Mouse (Mus musculus) mature B cell (primary cell): ENCODE data around the gene Mrpl42.
"Not testable (repeated sequence)": the region's sequence is repeated elsewhere in the genome, so short reads cannot be mapped to it uniquely, and the experiment has no call there.

Source experiments
- in situ Hi-C: fragments of 300-500 bp; cut with MboI; formaldehyde crosslinking; loops from 2 replicates; pipeline ENCODE4 v1.14.3; 2019

Mrpl42 gene

GRCm38 (mm10) chr10:95501463-95502081 is at the start of gene Mrpl42:
TSS of gene Mrpl42 (minus strand) at chr10:95501940.
- in situ Hi-C loops = no loop called here

DNA sequence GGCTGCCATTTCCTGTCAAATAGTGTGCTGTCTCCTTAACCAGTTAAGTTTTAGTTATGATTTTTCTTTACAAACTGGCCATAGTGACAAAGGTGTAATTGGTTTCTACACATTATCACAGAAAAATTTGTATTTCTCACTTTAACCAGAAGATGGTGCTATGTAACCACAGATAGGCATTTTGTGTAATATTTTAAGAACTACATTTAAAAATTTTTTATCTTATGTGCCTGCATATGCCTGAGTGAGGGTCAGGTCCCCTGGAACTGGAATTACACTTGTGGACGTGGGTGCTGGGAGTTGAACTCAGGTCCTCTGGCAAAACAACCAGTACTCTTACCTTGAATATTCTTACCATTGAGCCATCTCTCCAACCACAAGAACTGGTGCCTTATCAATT is 48.8 kb upstream of the Mrpl42 start:
- in situ Hi-C loops = loop anchor here (10.0 to 25.0 kb wide), 3 partner anchors 344 to 1787 kb away; no protein-coding TSS in a partner anchor

- in situ Hi-C loops = not testable (repeated sequence)
Measured at GRCm38 (mm10) chr10:95549080-95549479, 47.3 kb upstream of the Mrpl42 start.

DNA sequence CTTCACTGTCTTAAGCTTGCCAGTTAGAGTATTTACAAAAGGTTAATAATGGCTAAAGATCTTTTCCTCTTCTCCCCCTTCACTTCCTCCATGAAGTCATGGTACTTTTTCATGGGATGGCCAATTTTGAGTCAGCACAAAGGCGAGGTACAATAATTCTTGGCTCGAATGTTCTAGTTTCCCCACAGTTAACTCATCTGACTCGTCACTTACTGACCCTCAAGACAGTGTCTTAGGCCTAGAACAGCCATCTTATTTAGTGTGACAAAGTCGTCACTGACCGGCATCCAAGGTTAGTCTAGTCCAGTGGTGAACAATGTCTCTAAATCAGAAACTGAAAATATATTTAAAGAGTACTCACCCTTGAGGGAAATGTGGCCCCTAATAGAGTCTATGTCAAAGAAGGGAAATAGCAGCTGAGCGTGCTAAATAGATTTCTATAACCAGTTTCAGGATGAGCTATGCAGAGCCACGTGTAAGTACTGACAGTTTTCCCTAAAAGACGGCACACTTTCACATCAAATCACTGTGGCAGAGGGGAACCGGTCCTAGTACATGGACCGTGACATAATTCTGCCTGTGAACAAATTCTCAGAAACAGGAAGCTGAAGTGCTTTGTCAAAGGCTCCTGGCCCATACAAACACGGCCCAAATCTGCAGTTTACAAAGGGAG is 46.5 kb upstream of the Mrpl42 start:
- in situ Hi-C loops = no loop called here

- in situ Hi-C loops = no loop called here
Measured at GRCm38 (mm10) chr10:95546178-95546577, 44.4 kb upstream of the Mrpl42 start.

DNA sequence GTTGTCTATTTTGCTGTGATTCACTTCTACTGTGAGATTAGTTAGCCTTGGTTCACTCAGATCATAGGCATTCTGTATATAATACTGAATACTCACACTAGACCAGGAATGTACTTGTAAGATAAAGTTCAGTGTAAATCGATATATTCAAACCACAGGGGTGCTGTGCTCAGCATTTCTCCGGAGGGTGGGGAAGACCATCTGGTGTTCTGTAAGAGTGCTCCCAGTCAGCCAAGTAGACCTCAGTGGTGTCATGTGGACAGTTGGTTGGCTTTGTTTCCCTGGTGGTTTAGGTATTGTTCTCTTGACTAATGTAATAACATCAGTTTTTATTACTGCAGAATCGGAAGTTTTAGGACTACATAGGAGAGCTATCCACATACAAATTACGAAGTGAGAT is 43.3 kb upstream of the Mrpl42 start:
- in situ Hi-C loops = no loop called here

- in situ Hi-C loops = no loop called here
Measured at GRCm38 (mm10) chr10:95544651-95545050, 42.9 kb upstream of the Mrpl42 start.

DNA sequence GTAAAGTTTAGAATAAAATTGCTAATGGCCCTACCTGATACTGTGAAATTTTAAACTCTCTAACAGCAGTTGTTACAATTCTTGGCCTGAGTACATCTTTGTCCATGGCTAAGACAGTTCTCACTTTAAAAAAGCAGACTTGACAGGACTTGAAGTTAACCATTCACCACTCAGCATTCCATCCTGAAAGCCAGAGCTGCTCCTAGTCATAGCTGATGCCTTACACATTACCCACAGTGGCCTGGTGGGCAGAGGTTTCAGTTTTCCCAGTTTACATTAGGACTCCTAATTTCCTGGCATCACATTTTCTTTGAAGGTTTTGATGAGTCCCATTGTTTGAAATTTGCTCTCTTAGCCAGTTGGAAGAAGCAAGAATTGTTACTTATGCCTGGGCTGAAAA is 42.3 kb upstream of the Mrpl42 start:
- in situ Hi-C loops = no loop called here

DNA sequence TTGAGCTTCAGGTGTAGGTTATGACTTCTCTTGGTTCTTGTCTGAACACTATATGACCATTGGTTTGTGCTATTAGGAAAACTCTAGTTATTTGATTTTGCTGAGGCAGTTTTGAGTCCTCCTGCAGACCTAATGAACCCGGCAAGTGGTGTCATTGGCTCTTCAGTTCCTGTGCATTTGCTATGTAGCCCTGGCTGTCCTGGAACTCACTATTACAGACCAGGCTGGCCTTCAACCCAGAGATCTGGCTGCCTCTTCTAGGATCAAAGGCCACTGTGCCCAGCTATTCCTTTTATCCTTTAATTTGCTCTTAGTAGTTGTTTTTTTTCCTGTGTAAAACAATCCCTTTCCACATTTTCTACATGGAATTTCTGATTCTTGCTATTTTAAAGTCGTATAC is 41.6 kb upstream of the Mrpl42 start:
- in situ Hi-C loops = no loop called here

- in situ Hi-C loops = no loop called here
Measured at GRCm38 (mm10) chr10:95542916-95543315, 41.2 kb upstream of the Mrpl42 start.

- in situ Hi-C loops = no loop called here
Measured at GRCm38 (mm10) chr10:95539841-95540240, 38.1 kb upstream of the Mrpl42 start.

GRCm38 (mm10) chr10:95539260-95539659 is 37.5 kb upstream of the Mrpl42 start:
- in situ Hi-C loops = no loop called here

- in situ Hi-C loops = no loop called here
Measured at GRCm38 (mm10) chr10:95536222-95536541, 34.4 kb upstream of the Mrpl42 start.

GRCm38 (mm10) chr10:95535399-95536221 is 33.9 kb upstream of the Mrpl42 start:
- in situ Hi-C loops = no loop called here

- in situ Hi-C loops = no loop called here
Measured at GRCm38 (mm10) chr10:95533382-95533781, 31.6 kb upstream of the Mrpl42 start.

GRCm38 (mm10) chr10:95532916-95533315 is 31.2 kb upstream of the Mrpl42 start:
- in situ Hi-C loops = no loop called here

GRCm38 (mm10) chr10:95530551-95531121 is 28.9 kb upstream of the Mrpl42 start:
- in situ Hi-C loops = no loop called here

- in situ Hi-C loops = no loop called here
Measured at GRCm38 (mm10) chr10:95526495-95527122, 24.9 kb upstream of the Mrpl42 start.

- in situ Hi-C loops = no loop called here
Measured at GRCm38 (mm10) chr10:95525871-95526270, 24.1 kb upstream of the Mrpl42 start.

DNA sequence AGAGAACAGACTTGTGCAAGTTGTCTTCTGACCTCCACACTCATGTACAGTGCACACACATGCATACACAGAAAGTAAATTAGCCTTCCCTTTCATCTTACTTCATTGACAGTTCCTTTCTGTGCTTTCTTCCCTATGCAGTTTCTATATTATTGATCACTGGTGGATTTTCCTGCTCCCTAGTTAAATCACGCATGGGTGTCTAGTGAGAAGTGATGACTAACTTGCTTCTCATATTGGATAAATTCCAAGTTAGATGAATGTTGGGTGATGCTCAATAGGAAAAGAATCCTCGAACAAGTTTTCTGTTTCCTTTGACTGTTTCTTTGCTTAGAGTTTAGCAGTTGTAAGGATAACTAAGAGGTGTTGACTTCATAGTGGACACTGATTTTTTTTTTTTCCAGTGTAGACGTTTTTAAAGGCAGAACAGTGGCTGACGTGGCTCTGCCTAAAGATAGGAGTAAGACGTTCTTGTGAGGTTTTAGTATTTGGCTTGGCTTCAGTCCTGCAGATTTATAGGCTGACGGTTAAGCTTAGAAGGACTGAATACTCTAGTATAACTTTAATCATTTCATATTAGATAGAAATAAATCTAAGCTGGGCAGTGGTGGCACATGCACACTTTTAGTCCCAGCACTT is 23.4 kb upstream of the Mrpl42 start:
- in situ Hi-C loops = no loop called here

GRCm38 (mm10) chr10:95517656-95518055 is 15.9 kb upstream of the Mrpl42 start:
- in situ Hi-C loops = no loop called here
